Mouse (Mus musculus): ENCODE measurements at regions not wholly inside any gene's neighbourhood (a gene's known extent, or its start where the extent isn't known, plus 50 kb on each side); places are given as distances from the start of the nearest gene placed in this dataset.

- Histone ChIP-seq H3K4me2 (ENCODE audit: low read depth) (no peak overlapping the region), H3K36me3 (ENCODE audit: insufficient read depth) (no peaks in the 10 kb centered on the region), H3K27ac (ENCODE audit: low read depth, low read length) (no peak overlapping the region), H3K4me3 (ENCODE audit: low read depth, low read length) (no peak overlapping the region), H3K27me3 (ENCODE audit: insufficient read depth, low read length) (no peaks in the 10 kb centered on the region), H3K9ac (no peak overlapping the region), H3K9me3 (ENCODE audit: low read length) (0 out of 2 replicates have a peak, but pooled peaks cover 4% of the 10 kb centered on the region), H3K4me1 (ENCODE audit: insufficient read depth) (no peaks in the 10 kb centered on the region)
- 80% methylated on average over 4 of the region's 4 CpGs for WGBS
- TF ChIP-seq CTCF (IDR thresholded peaks at IDR 0.05; ENCODE audit: low read depth): no peak
- ATAC-seq (no peak), DNase-seq (no peak)
Measured at GRCm38 (mm10) chr17:93321482-93321881, 122.7 kb downstream of the Adcyap1 start.

GRCm38 (mm10) chr17:93337576-93337975, 138.8 kb downstream of the Adcyap1 start:
- Histone ChIP-seq H3K9ac (no peak overlapping the region), H3K4me3 (ENCODE audit: low read depth, low read length) (no peak overlapping the region), H3K27ac (ENCODE audit: low read depth, low read length) (no peak overlapping the region), H3K9me3 (ENCODE audit: low read length) (no peaks in the 10 kb centered on the region), H3K27me3 (ENCODE audit: insufficient read depth, low read length) (no peaks in the 10 kb centered on the region), H3K4me1 (ENCODE audit: insufficient read depth) (no peaks in the 10 kb centered on the region), H3K4me2 (ENCODE audit: low read depth) (no peak overlapping the region), H3K36me3 (ENCODE audit: insufficient read depth) (no peaks in the 10 kb centered on the region)
- DNase-seq (no peak), ATAC-seq (no peak)
- 91% methylated on average over 1 of the region's 1 CpGs for WGBS
- TF ChIP-seq CTCF (IDR thresholded peaks at IDR 0.05; ENCODE audit: low read depth): no peak

GRCm38 (mm10) chr17:93355238-93355637, 156.4 kb downstream of the Adcyap1 start:
- no peak overlapping the region for H3K27ac ChIP-seq (ENCODE audit: low read depth, low read length)
- no peak for TF ChIP-seq CTCF (IDR thresholded peaks at IDR 0.05; ENCODE audit: low read depth)
- no peak for DNase-seq
- no peaks in the 10 kb centered on the region for H3K27me3 ChIP-seq (ENCODE audit: insufficient read depth, low read length)
- ATAC-seq: no peak
- no peaks in the 10 kb centered on the region for H3K9me3 ChIP-seq (ENCODE audit: low read length)
- H3K4me3 ChIP-seq (ENCODE audit: low read depth, low read length): no peak overlapping the region
- H3K4me2 ChIP-seq (ENCODE audit: low read depth): no peak overlapping the region
- no peaks in the 10 kb centered on the region for H3K4me1 ChIP-seq (ENCODE audit: insufficient read depth)
- H3K36me3 ChIP-seq (ENCODE audit: insufficient read depth): no peaks in the 10 kb centered on the region
- H3K9ac ChIP-seq: no peak overlapping the region

- ATAC-seq (peak; percentile 69), DNase-seq (peak; percentile 58)
- Histone ChIP-seq H3K9me3 (ENCODE audit: low read length) (no peaks in the 10 kb centered on the region), H3K4me1 (ENCODE audit: insufficient read depth) (no peaks in the 10 kb centered on the region), H3K36me3 (ENCODE audit: insufficient read depth) (no peaks in the 10 kb centered on the region), H3K27me3 (ENCODE audit: insufficient read depth, low read length) (no peaks in the 10 kb centered on the region), H3K27ac (ENCODE audit: low read depth, low read length) (no peak overlapping the region), H3K9ac (no peak overlapping the region), H3K4me2 (ENCODE audit: low read depth) (no peak overlapping the region), H3K4me3 (ENCODE audit: low read depth, low read length) (no peak overlapping the region)
- TF ChIP-seq CTCF (IDR thresholded peaks at IDR 0.05; ENCODE audit: low read depth): no peak
Measured at GRCm38 (mm10) chr17:93362926-93363325, 164.1 kb downstream of the Adcyap1 start.

- ATAC-seq: no peak
- no peak for TF ChIP-seq CTCF (IDR thresholded peaks at IDR 0.05; ENCODE audit: low read depth)
Measured at GRCm38 (mm10) chr17:93377453-93378091, 178.8 kb downstream of the Adcyap1 start.

GRCm38 (mm10) chr17:93379789-93380398, 181.1 kb downstream of the Adcyap1 start:
- no peaks in the 10 kb centered on the region for H3K9me3 ChIP-seq (ENCODE audit: low read length)
- no peak for ATAC-seq
- H3K9ac ChIP-seq: no peak overlapping the region
- 92% methylated on average over 4 of the region's 4 CpGs for WGBS
- H3K4me1 ChIP-seq (ENCODE audit: insufficient read depth): no peaks in the 10 kb centered on the region
- no peak for DNase-seq
- no peaks in the 10 kb centered on the region for H3K27me3 ChIP-seq (ENCODE audit: insufficient read depth, low read length)
- no peak overlapping the region for H3K4me2 ChIP-seq (ENCODE audit: low read depth)
- H3K27ac ChIP-seq (ENCODE audit: low read depth, low read length): no peak overlapping the region
- no peaks in the 10 kb centered on the region for H3K36me3 ChIP-seq (ENCODE audit: insufficient read depth)
- no peak for TF ChIP-seq CTCF (IDR thresholded peaks at IDR 0.05; ENCODE audit: low read depth)
- H3K4me3 ChIP-seq (ENCODE audit: low read depth, low read length): no peak overlapping the region

More at GRCm38 (mm10) chr17:93377453-93378091, 178.8 kb downstream of the Adcyap1 start:
- H3K4me2 ChIP-seq (ENCODE audit: low read depth): no peak overlapping the region
- H3K9ac ChIP-seq: no peak overlapping the region
- H3K27me3 ChIP-seq (ENCODE audit: insufficient read depth, low read length): no peaks in the 10 kb centered on the region
- no peak overlapping the region for H3K27ac ChIP-seq (ENCODE audit: low read depth, low read length)
- no peaks in the 10 kb centered on the region for H3K9me3 ChIP-seq (ENCODE audit: low read length)
- H3K36me3 ChIP-seq (ENCODE audit: insufficient read depth): no peaks in the 10 kb centered on the region
- H3K4me3 ChIP-seq (ENCODE audit: low read depth, low read length): no peak overlapping the region
- no peaks in the 10 kb centered on the region for H3K4me1 ChIP-seq (ENCODE audit: insufficient read depth)
- DNase-seq: no peak

- H3K36me3 ChIP-seq (ENCODE audit: insufficient read depth): no peaks in the 10 kb centered on the region
- no peak overlapping the region for H3K4me3 ChIP-seq (ENCODE audit: low read depth, low read length)
- no peak for TF ChIP-seq CTCF (IDR thresholded peaks at IDR 0.05; ENCODE audit: low read depth)
- no peaks in the 10 kb centered on the region for H3K27me3 ChIP-seq (ENCODE audit: insufficient read depth, low read length)
- H3K9ac ChIP-seq: no peak overlapping the region
- no peaks in the 10 kb centered on the region for H3K4me1 ChIP-seq (ENCODE audit: insufficient read depth)
- H3K4me2 ChIP-seq (ENCODE audit: low read depth): no peak overlapping the region
- H3K27ac ChIP-seq (ENCODE audit: low read depth, low read length): no peak overlapping the region
- DNase-seq (no peak), ATAC-seq (no peak)
- WGBS: 70% methylated on average over 3 of the region's 3 CpGs
- no peaks in the 10 kb centered on the region for H3K9me3 ChIP-seq (ENCODE audit: low read length)
Measured at GRCm38 (mm10) chr17:93390256-93390655, 191.4 kb downstream of the Adcyap1 start.
